Mouse (Mus musculus) midbrain, postnatal 0 days (tissue): ENCODE measurements around the gene Ldah. TPM values are rescaled to one million over a fixed set of nuclear protein-coding genes. Genes with fewer than 3 reads are reported as not detected.

Source experiments
- ATAC-seq: fragments of 200-750 bp; cut with Nextera tagmentation; 2 replicates; pipeline ENCODE4 v1.8.0; 2017; ENCODE audit warnings: moderate number of reproducible peaks, mild to moderate bottlenecking, moderate TSS enrichment, moderate library complexity; ENCODE audit not compliant: low FRiP score
- DNase-seq: peaks from one replicate; pipeline ENCODE4 v3.0.0-alpha.2; 2015; ENCODE audit warnings: low spot score
- H3K27ac ChIP-seq: fragments of 300-500 bp; sonication (generic); 2 replicates; pipeline ENCODE4 v1.5.1; 2014; ENCODE audit warnings: low read depth, mild to moderate bottlenecking, low read length, mixed read lengths
- H3K27me3 ChIP-seq: fragments of 300-500 bp; sonication (generic); 2 replicates; pipeline ENCODE4 v1.6.1; 2014; ENCODE audit warnings: low read length, control low read depth, mixed read lengths; ENCODE audit not compliant: insufficient read depth
- H3K36me3 ChIP-seq: fragments of 300-500 bp; sonication (generic); 2 replicates; pipeline ENCODE4 v1.6.1; 2014; ENCODE audit warnings: low read length, control low read depth, mixed read lengths; ENCODE audit not compliant: insufficient read depth
- H3K4me1 ChIP-seq: fragments of 300-500 bp; sonication (generic); 2 replicates; pipeline ENCODE4 v1.6.1; 2014; ENCODE audit warnings: mild to moderate bottlenecking, control low read depth, antibody characterized with exemption, low read length, mixed read lengths; ENCODE audit not compliant: insufficient read depth
- H3K4me2 ChIP-seq: fragments of 300-500 bp; sonication (generic); 2 replicates; pipeline ENCODE4 v1.6.1; 2014; ENCODE audit warnings: low read depth, mild to moderate bottlenecking, low read length, mixed read lengths; ENCODE audit not compliant: poor library complexity, severe bottlenecking
- H3K4me3 ChIP-seq: fragments of 300-500 bp; sonication (generic); 2 replicates; pipeline ENCODE4 v1.5.1; 2014; ENCODE audit warnings: low read depth, mild to moderate bottlenecking, low read length, moderate library complexity
- H3K9ac ChIP-seq: fragments of 300-500 bp; sonication (generic); replicated peaks from 2 replicates; pipeline ENCODE4 v1.6.1; 2014; ENCODE audit warnings: mild to moderate bottlenecking, low read length, moderate library complexity, mixed read lengths; ENCODE audit not compliant: poor library complexity, severe bottlenecking
- H3K9me3 ChIP-seq: fragments of 300-500 bp; sonication (generic); 2 replicates; pipeline ENCODE4 v1.6.1; 2016; ENCODE audit warnings: low read length, control low read depth
- CTCF ChIP-seq: IDR thresholded peaks from 2 replicates; pipeline ENCODE4 v1.5.1; 2016; ENCODE audit warnings: antibody characterized with exemption, mild to moderate bottlenecking
- WGBS: fragments of 180-500 bp; shearing (Covaris S2); extraction: QIAGEN DNeasy Blood & Tissue Kit; methylation state at CpG from one replicate; pipeline ENCODE4 v1.1.7; 2014; 5-methylcytosine and 5-hydroxymethylcytosine counted together
- polyA plus RNA-seq: library from polyadenylated mRNA; unstranded; fragments of >200 nt; fragmentation: Nextera tagmentation; extraction: Ambion mirVana; gene quantifications from 2 replicates; pipeline ENCODE4 v1.2.1, GENCODE M21; 2015
- total RNA-seq: library from RNA; depleted of rRNA; stranded (reverse); fragments of >200 nt; gene quantifications from 2 replicates; pipeline ENCODE4 v1.2.3, GENCODE M21; 2014; rRNA removed

The Ldah gene
- total and polyA plus RNA-seq, 2 experiments from 2014 or later, result 52.4 to 58.7 TPM

DNA sequence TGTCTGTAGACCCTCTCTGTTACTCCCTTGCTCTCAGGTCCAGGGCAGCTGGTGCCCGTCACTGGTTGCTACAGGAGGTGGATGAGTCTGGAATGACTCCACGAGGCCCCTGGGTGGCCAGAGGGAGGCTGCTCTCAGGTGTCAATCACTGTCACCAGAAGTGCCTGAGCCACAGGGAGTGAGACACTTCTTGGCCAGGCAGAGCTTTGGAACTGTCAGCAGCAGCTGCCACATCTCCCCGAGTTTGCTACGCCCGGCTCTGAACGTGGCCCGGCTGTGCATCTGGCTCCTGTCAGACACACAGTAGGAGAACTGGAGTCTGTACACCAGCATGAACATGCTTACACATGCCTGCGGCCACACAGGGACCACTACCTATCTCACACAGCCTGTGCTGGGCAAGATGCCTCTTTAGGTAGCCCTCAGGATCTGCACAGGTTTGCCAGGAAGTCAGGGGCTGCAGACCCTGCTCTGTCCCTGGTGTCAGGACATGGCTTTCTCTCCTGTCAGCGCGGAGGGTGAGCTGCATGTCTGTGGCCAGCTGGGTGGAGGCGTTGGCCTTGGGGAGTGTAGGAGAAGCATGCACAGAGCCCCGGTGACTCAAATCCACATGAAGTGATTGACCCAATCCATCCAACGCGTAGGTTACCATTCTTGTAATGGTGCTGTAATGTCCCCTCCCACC is 123.7 kb downstream of the Ldah start:
- Histone ChIP-seq H3K27me3 (no peaks in the 10 kb centered on the region), H3K27ac (no peak overlapping the region), H3K9ac (no peak overlapping the region), H3K4me3 (no peak overlapping the region), H3K4me1 (peaks cover 8% of the 10 kb centered on the region; the same call in 1 of the 2 replicates), H3K9me3 (no peaks in the 10 kb centered on the region), H3K36me3 (peaks cover 20% of the 10 kb centered on the region; the same call in 1 of the 2 replicates), H3K4me2 (no peak overlapping the region)
- TF ChIP-seq CTCF, result no peak
- 53% methylated on average over 14 of the region's 14 CpGs for whole genome bisulfite sequencing
- peak; percentile 11; the same call in 1 of the 2 replicates for ATAC-seq
- DNase-seq, result peak; percentile 80

DNA sequence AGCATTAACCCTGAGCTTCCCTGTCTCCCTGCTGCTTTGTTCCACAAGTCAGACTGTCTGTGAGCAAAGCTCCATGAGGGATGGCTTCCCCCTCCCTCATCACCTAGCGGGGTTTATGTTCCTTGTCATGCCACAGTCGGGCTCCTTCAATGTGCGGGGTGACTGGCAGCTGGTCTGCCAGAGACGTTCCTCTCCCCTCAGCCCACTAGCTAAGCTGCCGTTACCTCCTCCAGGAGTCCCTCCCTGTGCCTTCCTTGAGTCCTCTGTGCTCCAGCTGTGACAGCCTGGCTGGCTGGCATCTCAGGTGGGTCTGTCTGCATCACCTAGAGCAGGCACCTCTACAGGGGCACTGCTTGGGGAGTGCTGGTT is 124.3 kb downstream of the Ldah start:
- no peak for TF ChIP-seq CTCF
- Histone ChIP-seq H3K9me3 (no peaks in the 10 kb centered on the region), H3K36me3 (peaks cover 23% of the 10 kb centered on the region; the same call in 1 of the 2 replicates), H3K27ac (no peak overlapping the region), H3K4me1 (peaks cover 5% of the 10 kb centered on the region; the same call in 1 of the 2 replicates), H3K4me3 (no peak overlapping the region), H3K27me3 (no peaks in the 10 kb centered on the region), H3K9ac (0 out of 2 replicates have a peak overlapping the region, but pooled peaks have one; percentile 13), H3K4me2 (no peak overlapping the region)
- DNase-seq (no peak), ATAC-seq (no peak)
- 32% methylated on average over 5 of the region's 5 CpGs for WGBS

DNA sequence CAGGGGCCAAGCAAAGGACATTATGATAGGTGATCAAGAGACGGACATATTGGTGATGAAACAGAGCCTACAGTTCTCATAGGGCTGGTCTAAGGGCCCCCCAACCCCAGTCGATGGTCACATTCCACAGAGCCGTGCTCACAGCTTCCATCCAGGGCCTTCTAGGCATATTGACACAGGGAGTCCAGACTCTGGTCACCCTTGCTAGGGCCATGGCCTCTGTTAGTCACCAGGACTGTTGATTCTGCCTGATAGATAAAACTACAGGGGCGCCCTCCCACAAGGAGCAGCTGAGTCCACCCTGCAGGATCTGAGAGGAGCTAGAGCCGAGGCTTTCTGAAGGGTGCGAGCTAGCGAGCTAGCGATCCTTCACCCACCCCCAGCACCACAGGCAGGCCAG is 125.7 kb downstream of the Ldah start:
- Histone ChIP-seq H3K4me1 (no peaks in the 10 kb centered on the region), H3K27me3 (no peaks in the 10 kb centered on the region), H3K9ac (no peak overlapping the region), H3K4me2 (no peak overlapping the region), H3K9me3 (no peaks in the 10 kb centered on the region), H3K4me3 (no peak overlapping the region), H3K36me3 (peaks cover 33% of the 10 kb centered on the region; the same call in 1 of the 2 replicates), H3K27ac (no peak overlapping the region; the same call in 1 of the 2 replicates)
- no peak for DNase-seq
- 88% methylated on average over 8 of the region's 8 CpGs for WGBS
- no peak for ATAC-seq
- TF ChIP-seq CTCF, result no peak

DNA sequence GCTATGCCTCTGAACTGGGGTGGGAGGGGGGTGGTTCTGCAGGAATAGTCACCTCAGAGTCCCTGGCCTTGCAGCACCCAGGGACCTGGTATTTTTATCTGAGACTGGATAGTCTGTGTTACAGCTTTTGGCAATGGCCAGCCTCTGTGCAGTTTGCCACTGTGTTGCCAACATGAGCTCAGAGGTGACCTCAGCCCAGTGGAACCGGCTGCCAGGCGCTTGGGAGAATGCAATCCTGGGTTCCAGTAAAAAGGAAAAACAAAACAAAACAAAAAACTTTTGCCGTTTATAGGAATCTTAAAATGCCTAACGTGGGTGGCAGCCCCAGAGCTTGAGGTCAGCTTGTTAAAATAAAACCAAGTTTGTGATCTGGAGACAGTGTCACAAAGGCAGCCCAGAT is 126.4 kb downstream of the Ldah start:
- Histone ChIP-seq H3K9me3 (no peaks in the 10 kb centered on the region), H3K4me3 (no peak overlapping the region), H3K9ac (no peak overlapping the region), H3K4me1 (no peaks in the 10 kb centered on the region), H3K4me2 (no peak overlapping the region), H3K27ac (no peak overlapping the region), H3K36me3 (peaks cover 34% of the 10 kb centered on the region; the same call in 1 of the 2 replicates), H3K27me3 (no peaks in the 10 kb centered on the region)
- DNase-seq, result no peak
- no peak for TF ChIP-seq CTCF
- no peak for ATAC-seq
- WGBS, result 87% methylated on average over 4 of the region's 4 CpGs

Other genes starting within 250 kb of the Ldah start
- gene Apob, start 230.5 kb upstream of the Ldah start, total RNA-seq, result 0.05 TPM in 2 replicates
- gene Apob, start 230.5 kb upstream of the Ldah start, polyA plus RNA-seq, result not detected in 2 replicates
- gene Gdf7, start 93.8 kb downstream of the Ldah start, total RNA-seq, result 4.7 TPM in 1 of 2 replicates, not detected in the other
- 0.11 and 0.12 TPM in 2 replicates for gene Gdf7, start 93.8 kb downstream of the Ldah start, polyA plus RNA-seq
- gene Hs1bp3, start 105.3 kb downstream of the Ldah start, total RNA-seq, result 5.9 and 8.3 TPM in 2 replicates
- gene Hs1bp3, start 105.3 kb downstream of the Ldah start, polyA plus RNA-seq, result 5.1 and 5.4 TPM in 2 replicates